Mouse (Mus musculus) megakaryocyte, embryonic 14.5 days (primary cell): ENCODE measurements around the gene Cat. TPM values are rescaled to one million over a fixed set of nuclear protein-coding genes. Genes with fewer than 3 reads are reported as not detected.
A peak's percentile ranks its signal among the peaks of the same experiment; 100 is the strongest.

Experiments used
- H3K27me3 ChIP-seq: replicated peaks from 2 replicates; pipeline ENCODE3; 2012; ENCODE audit warnings: inconsistent platforms
- H3K36me3 ChIP-seq: replicated peaks from 2 replicates; pipeline ENCODE3; 2012; ENCODE audit warnings: low read length, inconsistent platforms, mixed read lengths
- H3K4me1 ChIP-seq: 2 replicates; pipeline ENCODE4 v1.6.1; 2012; ENCODE audit warnings: inconsistent platforms
- H3K4me3 ChIP-seq: replicated peaks from 2 replicates; pipeline ENCODE3; 2012; ENCODE audit warnings: moderate library complexity, mild to moderate bottlenecking, inconsistent platforms
- H3K9me3 ChIP-seq: 2 replicates; pipeline ENCODE4 v1.6.1; 2012; ENCODE audit warnings: inconsistent platforms
- FLI1 ChIP-seq: IDR thresholded peaks from 2 replicates; pipeline ENCODE4 v1.6.1; 2012; ENCODE audit warnings: low read length, inconsistent platforms, mixed read lengths
- GATA1 ChIP-seq: IDR thresholded peaks from 3 replicates; pipeline ENCODE4 v1.6.1; 2012; ENCODE audit warnings: mixed read lengths, low read length, inconsistent platforms, borderline replicate concordance
- polyA plus RNA-seq: library from polyadenylated mRNA; stranded (reverse); fragments of >175 nt; gene quantifications from 2 replicates; pipeline ENCODE4 v1.2.3, GENCODE M21; 2012; ENCODE audit warnings: low replicate concordance; ENCODE audit not compliant: insufficient read depth

Cat gene
- polyA plus RNA-seq, 1 experiment: 42.4 TPM

DNA sequence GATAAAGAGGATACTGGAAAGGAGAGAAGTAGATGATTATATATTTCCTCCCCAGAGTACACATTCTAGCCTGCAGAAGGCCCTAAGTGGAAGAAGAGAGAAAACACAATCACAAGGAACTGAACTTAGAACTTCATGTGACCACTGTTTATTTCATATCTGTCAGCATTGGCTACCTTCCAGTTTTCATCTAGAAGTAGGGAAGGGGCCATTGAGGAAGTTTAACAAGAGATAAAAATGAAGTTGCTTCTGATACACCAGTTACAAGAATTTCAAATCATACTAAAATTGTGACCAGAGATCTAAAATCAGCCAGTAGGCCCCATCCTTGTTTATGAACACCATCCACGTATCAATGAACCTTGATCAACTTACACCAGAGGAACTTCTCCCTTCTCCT is 19.5 kb upstream of the Cat start:
- no peaks in the 10 kb centered on the region for H3K27me3 ChIP-seq
- TF ChIP-seq FLI1 (no peak), GATA1 (no peak)
- no peak overlapping the region for H3K4me3 ChIP-seq
- H3K4me1 ChIP-seq: peaks cover 19% of the 10 kb centered on the region
- H3K9me3 ChIP-seq: no peaks in the 10 kb centered on the region; the same call in 1 of the 2 replicates
- no peaks in the 10 kb centered on the region for H3K36me3 ChIP-seq

DNA sequence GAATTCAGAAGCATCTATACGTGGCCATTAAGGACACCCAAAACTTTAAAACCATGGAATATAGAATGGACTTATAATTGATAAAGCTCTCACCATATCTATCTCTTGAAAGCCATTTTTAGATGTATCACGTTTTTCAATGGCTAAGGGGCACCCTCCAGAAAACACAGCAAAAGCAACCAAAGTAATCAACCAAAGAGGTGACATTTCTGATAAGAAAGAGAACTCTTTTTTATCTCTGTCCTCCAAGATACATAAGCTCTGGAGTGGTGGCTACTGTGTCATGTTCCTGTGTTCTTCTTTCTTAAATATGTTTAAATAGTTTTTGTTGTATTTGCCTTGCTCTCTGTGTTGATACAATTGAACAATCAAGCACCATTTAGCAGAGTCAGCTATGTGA is 15.8 kb upstream of the Cat start:
- Histone ChIP-seq H3K4me3 (no peak overlapping the region), H3K4me1 (peaks cover 17% of the 10 kb centered on the region), H3K27me3 (peaks cover 2% of the 10 kb centered on the region), H3K9me3 (no peaks in the 10 kb centered on the region), H3K36me3 (no peaks in the 10 kb centered on the region)
- TF ChIP-seq FLI1 (no peak), GATA1 (no peak)

DNA sequence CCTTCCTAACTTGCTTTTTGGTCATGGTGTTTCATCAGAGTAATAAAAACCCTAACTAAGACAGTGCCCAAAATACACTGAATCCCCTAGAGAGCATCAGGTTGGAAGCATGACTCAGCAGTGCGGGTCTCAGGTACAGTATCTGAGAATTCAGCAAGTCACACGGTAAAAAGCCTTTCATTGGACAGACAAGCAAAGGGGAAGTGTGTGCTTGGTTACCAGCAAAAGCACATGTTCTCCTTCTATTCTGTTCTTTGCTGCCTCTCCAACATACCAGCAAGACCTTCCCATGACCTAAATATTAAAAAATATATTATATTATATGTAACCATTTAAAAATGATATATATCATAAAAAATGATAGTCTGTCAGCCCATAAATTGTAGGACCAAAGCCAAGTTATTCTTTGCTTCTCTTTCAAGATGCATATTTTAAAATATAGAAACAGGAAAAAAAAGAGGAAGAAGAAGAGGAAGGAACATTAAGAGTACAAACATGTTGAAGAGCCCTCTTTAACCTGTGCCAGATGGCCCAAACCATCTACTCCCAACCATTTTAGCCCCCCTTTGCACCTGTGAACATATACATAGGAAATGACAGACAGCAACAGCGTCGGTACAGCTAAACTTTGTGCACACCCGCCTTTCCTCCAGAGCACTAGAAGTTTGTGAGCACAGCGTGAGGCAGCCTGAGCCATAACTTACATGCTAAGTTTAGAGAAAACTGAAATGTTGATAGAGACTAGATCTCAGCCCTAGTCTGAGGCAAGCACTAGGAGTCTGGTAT is 10.9 kb upstream of the Cat start:
- H3K4me3 ChIP-seq: no peak overlapping the region
- H3K4me1 ChIP-seq: peaks cover 14% of the 10 kb centered on the region
- TF ChIP-seq GATA1 (no peak), FLI1 (no peak)
- no peaks in the 10 kb centered on the region for H3K36me3 ChIP-seq
- no peaks in the 10 kb centered on the region for H3K9me3 ChIP-seq
- H3K27me3 ChIP-seq: peaks cover 2% of the 10 kb centered on the region

GRCm38 (mm10) chr2:103493827-103494226 is 8.9 kb upstream of the Cat start:
- Histone ChIP-seq H3K36me3 (no peaks in the 10 kb centered on the region), H3K27me3 (peaks cover 2% of the 10 kb centered on the region), H3K4me3 (no peak overlapping the region), H3K9me3 (no peaks in the 10 kb centered on the region), H3K4me1 (peaks cover 18% of the 10 kb centered on the region)
- TF ChIP-seq GATA1 (no peak), FLI1 (no peak)

DNA sequence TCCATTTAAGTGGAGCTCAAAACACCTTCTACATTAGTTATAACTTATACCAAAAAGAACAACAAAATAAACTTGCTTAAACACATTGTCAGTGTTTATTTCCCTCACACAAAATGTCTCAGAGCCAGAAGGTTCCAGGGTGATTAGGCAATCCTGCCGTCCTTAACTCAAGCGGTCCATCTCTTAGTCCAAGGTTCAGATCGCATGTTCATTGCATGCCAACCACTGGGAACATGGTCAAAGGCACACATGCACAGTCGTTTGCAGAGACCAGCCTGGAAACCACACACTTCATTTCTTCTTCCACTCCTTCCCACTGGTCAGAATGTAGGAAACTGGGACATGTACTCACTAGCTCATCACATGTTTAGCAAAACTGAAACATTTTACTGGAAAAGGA is 7.6 kb upstream of the Cat start:
- TF ChIP-seq GATA1 (no peak), FLI1 (no peak)
- no peaks in the 10 kb centered on the region for H3K36me3 ChIP-seq
- no peak overlapping the region for H3K4me3 ChIP-seq
- H3K9me3 ChIP-seq: no peaks in the 10 kb centered on the region
- H3K4me1 ChIP-seq: peaks cover 18% of the 10 kb centered on the region
- peaks cover 2% of the 10 kb centered on the region for H3K27me3 ChIP-seq

DNA sequence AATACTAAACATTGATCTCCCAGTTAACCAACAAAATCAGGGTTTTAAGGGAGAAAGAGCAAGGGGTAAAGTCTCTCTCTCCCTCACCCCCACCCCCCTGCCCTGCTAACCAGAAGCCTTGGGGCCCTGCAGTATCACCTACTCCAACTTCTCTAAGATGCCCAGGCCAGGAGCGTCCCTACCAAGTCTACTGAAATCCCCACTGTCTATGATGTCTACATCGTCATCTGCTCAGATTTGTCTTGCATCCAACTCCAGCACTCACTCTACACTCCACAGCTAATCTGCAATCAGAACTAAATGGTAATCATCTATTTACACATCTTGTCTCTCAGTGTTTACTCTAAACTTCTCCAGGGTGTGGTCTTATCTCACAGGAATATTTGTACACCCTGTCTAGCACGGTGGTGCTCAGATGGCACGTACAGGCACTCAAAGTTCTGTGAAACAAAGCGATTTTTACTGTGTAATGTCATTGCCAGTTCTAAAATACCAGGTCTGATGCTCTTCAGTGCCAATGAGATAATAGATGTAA is 907 bp downstream of the Cat start:
- peaks cover 56% of the 10 kb centered on the region for H3K4me1 ChIP-seq
- TF ChIP-seq GATA1: no peak
- TF ChIP-seq FLI1: no peak
- no peaks in the 10 kb centered on the region for H3K9me3 ChIP-seq
- H3K36me3 ChIP-seq: peaks cover 26% of the 10 kb centered on the region
- H3K27me3 ChIP-seq: no peaks in the 10 kb centered on the region
- peak overlapping the region; percentile 99 for H3K4me3 ChIP-seq

DNA sequence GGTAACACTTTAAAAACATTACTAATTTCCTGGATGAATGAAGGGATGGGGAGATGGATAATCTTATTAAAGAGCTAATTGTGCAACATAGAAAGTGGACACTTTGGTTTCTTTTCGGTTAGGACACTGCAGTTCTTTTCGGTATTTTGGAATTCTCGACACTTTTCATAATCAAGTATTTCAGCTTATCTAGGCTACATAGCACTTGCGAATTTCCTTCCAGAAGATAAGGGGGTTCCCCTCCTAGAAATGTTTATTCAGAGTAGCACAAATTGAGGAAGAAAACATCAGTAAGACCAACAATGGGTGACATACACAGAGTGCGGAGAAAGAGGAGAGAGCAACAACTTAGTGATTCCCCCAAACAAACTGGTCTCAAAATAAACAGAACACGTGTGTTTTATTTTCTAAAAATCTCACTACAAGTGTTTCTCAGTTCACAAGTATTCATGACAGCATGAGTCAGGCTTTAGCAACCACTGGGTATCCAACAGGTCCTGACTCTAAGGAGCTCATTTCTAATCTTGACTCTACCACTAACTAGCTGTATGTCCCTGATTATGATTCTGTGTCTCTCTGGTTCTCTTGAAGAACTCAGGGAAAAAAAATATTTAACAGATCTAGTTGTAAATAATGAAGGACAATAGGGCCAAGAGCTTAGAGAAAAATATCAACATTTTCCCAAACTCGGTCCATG is 1.5 kb downstream of the Cat start:
- peaks cover 62% of the 10 kb centered on the region for H3K4me1 ChIP-seq
- no peak for TF ChIP-seq GATA1
- H3K27me3 ChIP-seq: no peaks in the 10 kb centered on the region
- no peaks in the 10 kb centered on the region for H3K9me3 ChIP-seq
- peak overlapping the region; percentile 99 for H3K4me3 ChIP-seq
- peaks cover 30% of the 10 kb centered on the region for H3K36me3 ChIP-seq

DNA sequence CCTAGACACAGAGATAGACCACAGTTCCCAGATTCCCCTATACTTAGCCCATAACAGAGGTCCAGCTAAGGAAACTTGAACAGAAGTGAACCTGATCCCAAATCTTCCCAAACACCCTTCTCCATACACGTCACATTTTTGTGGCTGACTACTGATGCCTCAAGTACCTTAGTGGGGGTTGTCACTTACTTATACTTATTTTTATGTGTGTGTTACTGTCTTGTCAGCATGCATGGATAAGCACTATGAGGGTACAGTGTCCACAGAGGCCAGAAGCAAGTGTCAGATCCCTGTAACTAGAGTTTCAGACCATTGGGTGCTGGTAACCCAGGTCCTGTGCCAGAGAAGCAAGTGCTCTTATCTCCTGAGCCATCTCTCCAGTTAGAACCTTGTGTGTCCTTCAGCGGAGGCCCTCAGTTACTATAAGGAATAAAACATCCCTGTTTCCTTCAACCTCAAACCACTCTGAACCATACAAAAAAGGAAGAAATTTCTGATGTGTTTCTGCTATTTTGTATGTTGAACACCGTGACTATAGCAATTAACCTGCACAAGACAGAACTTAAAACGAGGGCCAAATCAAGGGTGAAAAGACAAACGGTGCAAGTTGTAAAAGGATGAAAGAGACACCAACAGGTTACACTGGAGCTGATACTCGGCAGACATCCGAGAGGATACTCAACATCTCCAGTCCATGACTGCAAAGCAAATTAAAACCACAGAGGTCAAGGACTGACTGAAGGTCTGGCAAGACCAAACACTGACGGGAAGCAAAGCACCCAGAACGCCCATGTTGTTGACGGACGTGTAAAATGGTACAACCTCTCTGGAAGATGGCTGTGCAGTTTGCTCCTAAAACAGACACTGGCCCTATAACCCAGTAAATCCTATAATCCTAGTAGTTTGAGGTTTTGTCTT is 3.4 kb downstream of the Cat start:
- Histone ChIP-seq H3K4me1 (peaks cover 80% of the 10 kb centered on the region), H3K36me3 (peaks cover 44% of the 10 kb centered on the region), H3K9me3 (no peaks in the 10 kb centered on the region), H3K27me3 (no peaks in the 10 kb centered on the region), H3K4me3 (peak overlapping the region; percentile 69)
- TF ChIP-seq FLI1: no peak
- TF ChIP-seq GATA1: no peak

DNA sequence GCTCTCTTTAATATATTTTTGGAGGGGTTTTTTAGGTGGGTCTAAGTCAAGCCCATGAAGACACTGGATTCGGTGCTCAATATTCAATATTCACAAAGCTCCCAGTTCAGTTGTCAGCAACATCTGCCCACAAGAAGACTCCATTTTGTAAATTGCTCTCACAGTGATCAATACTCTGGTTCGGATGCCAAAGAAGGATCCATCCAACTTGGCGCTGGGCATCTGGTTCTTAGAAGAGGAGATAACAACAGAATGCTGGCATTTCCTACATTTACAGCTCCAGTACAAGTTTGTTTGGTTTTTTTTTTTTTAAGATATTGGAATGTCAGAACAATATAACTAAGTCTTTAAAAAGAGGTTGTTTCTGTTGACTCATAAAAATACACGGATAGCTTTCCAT is 4.1 kb downstream of the Cat start:
- H3K36me3 ChIP-seq: peaks cover 47% of the 10 kb centered on the region
- TF ChIP-seq FLI1: no peak
- no peak for TF ChIP-seq GATA1
- H3K9me3 ChIP-seq: no peaks in the 10 kb centered on the region
- peak overlapping the region; percentile 1 for H3K4me3 ChIP-seq
- no peaks in the 10 kb centered on the region for H3K27me3 ChIP-seq
- H3K4me1 ChIP-seq: peaks cover 81% of the 10 kb centered on the region

- Histone ChIP-seq H3K4me3 (peak overlapping the region; percentile 84), H3K27me3 (no peaks in the 10 kb centered on the region), H3K9me3 (no peaks in the 10 kb centered on the region), H3K36me3 (peaks cover 53% of the 10 kb centered on the region), H3K4me1 (peaks cover 77% of the 10 kb centered on the region)
- no peak for TF ChIP-seq GATA1
- TF ChIP-seq FLI1: no peak
These were observed 4.7 kb downstream of the Cat start for GRCm38 (mm10) chr2:103480240-103480639.
